Mouse (Mus musculus) heart, postnatal 25 days (tissue): ENCODE results near the gene Zfp280c. TPM values are rescaled to one million over a fixed set of nuclear protein-coding genes. Genes with fewer than 3 reads are reported as not detected.

Source experiments
- DNase-seq: peaks from one replicate; pipeline ENCODE4 v3.0.0; 2022; ENCODE audit warnings: low spot score
- intact Hi-C: fragments of 180-260 bp; cut with DNase I; formaldehyde crosslinking; loops from one replicate; pipeline ENCODE4 v1.15.1; 2025
- total RNA-seq, 2 experiments: library from RNA; stranded (reverse); gene quantifications; 2 replicates each; pipeline ENCODE4 v1.2.3; 2021

The Zfp280c gene
- 1 to 10 TPM; 4.4 to 5.5 TPM for total RNA-seq

- intact Hi-C loops, result no loop called here
- peak; percentile 35 for DNase-seq
Observed at GRCm38 (mm10) chrX:48594099-48594760, at the start of gene Zfp280c. TSS of gene Zfp280c (minus strand) at chrX:48594504.

- DNase-seq, result no peak
- intact Hi-C loops, result no loop called here
Observed at GRCm38 (mm10) chrX:48637032-48637431, 42.7 kb upstream of the Zfp280c start.

GRCm38 (mm10) chrX:48624054-48624420, 29.7 kb upstream of the Zfp280c start:
- intact Hi-C loops, result no loop called here
- DNase-seq, result no peak

GRCm38 (mm10) chrX:48623379-48624053, 29.2 kb upstream of the Zfp280c start, which contains the start of gene Slc25a14:
TSS of gene Slc25a14 (plus strand) at chrX:48623413.
- intact Hi-C loops, result no loop called here
- peak; percentile 39 for DNase-seq

- DNase-seq, result no peak
- intact Hi-C loops, result no loop called here
Observed at GRCm38 (mm10) chrX:48623049-48623378, 28.7 kb upstream of the Zfp280c start.

GRCm38 (mm10) chrX:48604872-48605271, 10.6 kb upstream of the Zfp280c start:
- no peak for DNase-seq
- intact Hi-C loops, result no loop called here

GRCm38 (mm10) chrX:48596906-48597305, 2.6 kb upstream of the Zfp280c start:
- DNase-seq, result no peak
- intact Hi-C loops, result no loop called here

- intact Hi-C loops, result no loop called here
- DNase-seq, result no peak
Observed at GRCm38 (mm10) chrX:48596053-48596452, 1.7 kb upstream of the Zfp280c start.

- no peak for DNase-seq
- intact Hi-C loops, result no loop called here
Observed at GRCm38 (mm10) chrX:48593721-48594098, 594 bp downstream of the Zfp280c start.

- intact Hi-C loops, result no loop called here
- no peak for DNase-seq
Observed at GRCm38 (mm10) chrX:48583332-48583731, 11.0 kb downstream of the Zfp280c start.

GRCm38 (mm10) chrX:48532175-48532574, 62.1 kb downstream of the Zfp280c start:
- intact Hi-C loops, result loop anchor here (1.0 to 10.0 kb wide), 4 partner anchors 19 to 545 kb away; partner anchors contain the start of gene Aifm1
- no peak for DNase-seq

- intact Hi-C loops, result no loop called here
- no peak for DNase-seq
Observed at GRCm38 (mm10) chrX:48526435-48526834, 67.9 kb downstream of the Zfp280c start.

- no peak for DNase-seq
- intact Hi-C loops, result no loop called here
Observed at GRCm38 (mm10) chrX:48525866-48526265, 68.4 kb downstream of the Zfp280c start.

- DNase-seq, result no peak
- intact Hi-C loops, result no loop called here
Observed at GRCm38 (mm10) chrX:48525332-48525731, 69.0 kb downstream of the Zfp280c start.

- no peak for DNase-seq
- intact Hi-C loops, result no loop called here
Observed at GRCm38 (mm10) chrX:48523512-48523911, 70.8 kb downstream of the Zfp280c start.

GRCm38 (mm10) chrX:48521651-48522050, 72.7 kb downstream of the Zfp280c start:
- intact Hi-C loops, result no loop called here

GRCm38 (mm10) chrX:48519549-48520085, 74.7 kb downstream of the Zfp280c start:
- intact Hi-C loops, result no loop called here
- DNase-seq, result no peak

More at GRCm38 (mm10) chrX:48521651-48522050, 72.7 kb downstream of the Zfp280c start:
- DNase-seq, result no peak

- no peak for DNase-seq
- intact Hi-C loops, result no loop called here
Observed at GRCm38 (mm10) chrX:48518808-48519548, 75.3 kb downstream of the Zfp280c start, which contains the start of gene Rab33a. TSS of gene Rab33a (plus strand) at chrX:48519285.

GRCm38 (mm10) chrX:48518211-48518807, 76.0 kb downstream of the Zfp280c start:
- no peak for DNase-seq
- intact Hi-C loops, result no loop called here

- DNase-seq, result no peak
- intact Hi-C loops, result loop anchor here (2.0 kb wide), 1 partner anchor 19 kb away; no protein-coding TSS in a partner anchor
Observed at GRCm38 (mm10) chrX:48513824-48514223, 80.5 kb downstream of the Zfp280c start.
